Mouse (Mus musculus): Measurements from ENCODE around the gene Gm20388. TPM values are rescaled to one million over a fixed set of nuclear protein-coding genes. Genes with fewer than 3 reads are reported as not detected.

Gene Gm20388
- polyA plus RNA-seq, 1 experiment = 23.9 TPM

DNA sequence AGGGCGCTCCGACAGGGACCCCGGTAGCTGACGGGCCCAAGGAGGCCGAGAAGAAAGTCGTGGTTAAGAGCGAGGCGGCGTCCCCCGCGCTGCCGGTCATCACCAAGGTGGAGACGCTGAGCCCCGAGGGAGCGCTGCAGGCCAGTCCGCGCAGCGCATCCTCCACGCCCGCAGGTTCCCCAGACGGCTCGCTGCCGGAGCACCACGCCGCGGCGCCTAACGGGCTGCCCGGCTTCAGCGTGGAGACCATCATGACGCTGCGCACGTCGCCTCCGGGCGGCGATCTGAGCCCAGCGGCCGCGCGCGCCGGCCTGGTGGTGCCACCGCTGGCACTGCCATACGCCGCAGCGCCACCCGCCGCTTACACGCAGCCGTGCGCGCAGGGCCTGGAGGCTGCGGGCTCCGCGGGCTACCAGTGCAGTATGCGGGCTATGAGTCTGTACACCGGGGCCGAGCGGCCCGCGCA is 1206.6 kb downstream of the Gm20388 start:
- Histone ChIP-seq H3K27ac (ENCODE audit: insufficient read depth, low read length) (no peak overlapping the region), H3K4me1 (ENCODE audit: control insufficient read depth, insufficient read depth, low read length) (no peaks in the 10 kb centered on the region), H3K4me3 (ENCODE audit: insufficient read depth, low read length) (no peak overlapping the region)
- TF ChIP-seq CTCF (IDR thresholded peaks at IDR 0.05; ENCODE audit: extremely low read depth, insufficient read depth, low read length) = no peak
- TF ChIP-seq POLR2A (IDR thresholded peaks at IDR 0.05; ENCODE audit: extremely low read depth, insufficient read depth, low read length) = no peak

DNA sequence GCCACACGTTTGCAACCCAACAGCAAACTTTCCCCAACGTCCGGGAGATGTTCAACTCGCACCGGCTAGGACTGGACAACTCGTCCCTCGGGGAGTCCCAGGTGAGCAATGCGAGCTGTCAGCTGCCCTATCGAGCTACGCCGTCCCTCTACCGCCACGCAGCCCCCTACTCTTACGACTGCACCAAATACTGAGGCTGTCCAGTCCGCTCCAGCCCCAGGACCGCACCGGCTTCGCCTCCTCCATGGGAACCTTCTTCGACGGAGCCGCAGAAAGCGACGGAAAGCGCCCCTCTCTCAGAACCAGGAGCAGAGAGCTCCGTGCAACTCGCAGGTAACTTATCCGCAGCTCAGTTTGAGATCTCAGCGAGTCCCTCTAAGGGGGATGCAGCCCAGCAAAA is 1207.3 kb downstream of the Gm20388 start:
- Histone ChIP-seq H3K27ac (ENCODE audit: insufficient read depth, low read length) (no peak overlapping the region), H3K4me3 (ENCODE audit: insufficient read depth, low read length) (no peak overlapping the region), H3K4me1 (ENCODE audit: control insufficient read depth, insufficient read depth, low read length) (no peaks in the 10 kb centered on the region)
- TF ChIP-seq CTCF (IDR thresholded peaks at IDR 0.05; ENCODE audit: extremely low read depth, insufficient read depth, low read length) (no peak), POLR2A (IDR thresholded peaks at IDR 0.05; ENCODE audit: extremely low read depth, insufficient read depth, low read length) (no peak)

DNA sequence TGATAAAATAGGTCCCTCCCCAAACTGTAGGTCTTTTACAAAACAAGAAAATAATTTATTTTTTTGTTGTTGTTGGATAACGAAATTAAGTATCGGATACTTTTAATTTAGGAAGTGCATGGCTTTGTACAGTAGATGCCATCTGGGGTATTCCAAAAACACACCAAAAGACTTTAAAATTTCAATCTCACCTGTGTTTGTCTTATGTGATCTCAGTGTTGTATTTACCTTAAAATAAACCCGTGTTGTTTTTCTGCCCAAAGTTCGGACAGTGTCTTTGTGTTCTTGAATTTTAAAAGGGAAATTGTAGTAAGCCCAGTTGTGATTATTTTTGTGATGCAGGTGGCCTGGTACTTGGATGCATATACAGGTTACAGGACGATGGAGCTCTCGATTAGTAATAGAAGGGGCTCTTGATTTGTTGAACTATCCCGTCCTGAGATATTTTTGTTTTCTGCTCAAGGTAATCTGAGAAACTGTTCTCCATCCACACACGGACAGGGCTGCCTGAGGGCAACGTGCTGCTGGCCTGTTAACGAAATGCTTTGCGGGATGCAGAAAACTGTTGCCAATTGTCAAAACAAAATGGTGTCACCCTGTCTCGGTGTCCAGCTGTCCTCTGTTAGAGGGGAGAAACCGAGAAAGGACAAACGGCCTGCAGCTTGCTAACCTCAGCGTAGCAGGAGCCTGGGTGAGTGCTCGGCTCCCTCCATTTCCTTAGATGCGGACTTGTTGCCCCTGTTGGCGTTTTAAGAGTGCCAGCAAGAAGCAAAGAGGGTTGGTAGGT is 1208.2 kb downstream of the Gm20388 start:
- no peaks in the 10 kb centered on the region for H3K4me1 ChIP-seq (ENCODE audit: control insufficient read depth, insufficient read depth, low read length)
- no peak for TF ChIP-seq CTCF (IDR thresholded peaks at IDR 0.05; ENCODE audit: extremely low read depth, insufficient read depth, low read length)
- no peak for TF ChIP-seq POLR2A (IDR thresholded peaks at IDR 0.05; ENCODE audit: extremely low read depth, insufficient read depth, low read length)
- H3K27ac ChIP-seq (ENCODE audit: insufficient read depth, low read length) = no peak overlapping the region
- no peak overlapping the region for H3K4me3 ChIP-seq (ENCODE audit: insufficient read depth, low read length)

DNA sequence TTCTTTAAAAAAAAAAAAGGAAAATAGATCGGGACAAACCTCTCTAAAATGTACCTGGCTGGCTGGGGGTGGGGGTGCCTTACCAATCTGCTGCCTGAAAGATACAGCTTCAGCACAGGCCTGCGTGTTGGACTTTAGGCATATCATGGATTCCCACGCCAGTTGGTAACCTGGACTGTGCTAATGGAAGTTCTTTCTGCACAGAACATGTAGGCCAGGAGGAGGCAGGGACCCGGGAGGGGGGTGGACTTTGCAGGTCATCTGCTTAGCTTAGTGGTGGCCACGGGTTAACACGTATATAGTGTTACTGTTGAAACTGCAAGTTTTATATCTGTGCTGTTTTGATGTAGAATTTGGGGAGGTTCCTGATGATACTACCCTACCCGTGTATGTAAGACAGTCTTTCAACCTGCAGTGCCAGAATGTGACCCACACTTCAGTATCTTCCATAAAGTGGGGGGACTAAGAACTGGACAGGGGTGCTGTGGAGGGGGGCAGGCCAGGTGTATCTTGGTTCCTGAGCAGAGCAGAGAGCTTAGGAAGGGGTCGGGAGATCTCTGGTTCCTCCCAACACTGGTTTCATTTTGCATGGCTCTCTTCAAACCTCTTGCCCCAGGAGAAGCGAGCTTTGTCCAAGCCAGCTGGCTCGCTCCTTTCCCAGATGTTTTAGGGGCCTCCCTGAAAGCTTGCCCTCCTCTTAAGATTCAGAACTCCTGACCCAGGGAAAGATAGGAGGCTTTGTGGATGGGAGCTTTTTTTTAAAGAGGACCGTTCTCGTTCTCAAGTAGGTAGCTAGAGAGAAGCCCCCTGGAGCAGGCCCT is 1209.2 kb downstream of the Gm20388 start:
- TF ChIP-seq CTCF (IDR thresholded peaks at IDR 0.05; ENCODE audit: extremely low read depth, insufficient read depth, low read length) (no peak), POLR2A (IDR thresholded peaks at IDR 0.05; ENCODE audit: extremely low read depth, insufficient read depth, low read length) (no peak)
- no peak overlapping the region for H3K27ac ChIP-seq (ENCODE audit: insufficient read depth, low read length)
- H3K4me1 ChIP-seq (ENCODE audit: control insufficient read depth, insufficient read depth, low read length) = no peaks in the 10 kb centered on the region
- H3K4me3 ChIP-seq (ENCODE audit: insufficient read depth, low read length) = no peak overlapping the region

DNA sequence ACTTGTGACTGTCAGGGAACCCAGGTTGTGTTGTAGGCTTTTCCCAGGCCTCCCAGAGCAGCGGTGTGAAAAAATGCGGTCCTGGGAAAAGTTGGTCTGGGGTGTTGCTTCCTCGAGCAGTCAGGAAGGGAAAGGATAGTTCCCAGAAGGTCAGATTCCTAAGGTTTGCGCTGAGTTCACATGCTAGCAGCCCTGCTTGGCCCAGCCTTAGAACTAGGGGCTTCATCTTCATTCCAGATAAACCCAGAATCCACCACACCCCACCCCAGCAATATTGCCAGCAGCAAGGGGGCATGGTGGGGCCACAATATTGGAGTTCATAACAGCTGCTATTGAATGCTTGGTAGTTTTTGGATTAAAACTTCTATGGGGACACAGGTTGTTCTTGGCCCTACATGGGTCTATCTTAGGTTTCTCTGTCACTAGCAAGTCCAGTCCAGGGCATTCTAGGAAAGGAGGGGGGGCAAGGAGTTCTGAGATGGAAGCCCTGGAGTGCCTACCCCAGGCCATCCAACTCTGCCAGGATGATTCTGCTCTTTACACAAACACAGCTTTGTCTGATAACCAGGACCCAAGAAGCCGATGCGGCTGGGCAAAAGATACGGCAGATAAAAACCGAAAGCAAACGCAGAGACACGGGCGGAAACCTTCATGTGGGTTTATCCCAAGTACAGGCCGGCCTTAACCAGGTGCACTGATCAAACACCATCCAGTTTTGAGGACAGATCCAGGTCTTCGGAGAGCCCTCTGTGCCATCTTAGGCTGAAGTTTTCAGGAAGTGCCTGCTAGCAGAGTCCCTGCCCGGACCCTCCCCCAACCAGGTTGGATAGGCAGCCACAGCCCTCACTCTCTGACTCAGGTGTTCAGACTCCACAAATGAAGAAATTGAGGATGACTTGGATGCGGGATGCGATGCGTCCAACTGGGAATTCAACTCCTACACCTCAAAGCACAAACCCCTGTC is 1210.1 kb downstream of the Gm20388 start:
- TF ChIP-seq POLR2A (IDR thresholded peaks at IDR 0.05; ENCODE audit: extremely low read depth, insufficient read depth, low read length) (no peak), CTCF (IDR thresholded peaks at IDR 0.05; ENCODE audit: extremely low read depth, insufficient read depth, low read length) (no peak)
- H3K27ac ChIP-seq (ENCODE audit: insufficient read depth, low read length) = no peak overlapping the region
- no peaks in the 10 kb centered on the region for H3K4me1 ChIP-seq (ENCODE audit: control insufficient read depth, insufficient read depth, low read length)
- H3K4me3 ChIP-seq (ENCODE audit: insufficient read depth, low read length) = no peak overlapping the region; the same call in 1 of the 2 replicates

DNA sequence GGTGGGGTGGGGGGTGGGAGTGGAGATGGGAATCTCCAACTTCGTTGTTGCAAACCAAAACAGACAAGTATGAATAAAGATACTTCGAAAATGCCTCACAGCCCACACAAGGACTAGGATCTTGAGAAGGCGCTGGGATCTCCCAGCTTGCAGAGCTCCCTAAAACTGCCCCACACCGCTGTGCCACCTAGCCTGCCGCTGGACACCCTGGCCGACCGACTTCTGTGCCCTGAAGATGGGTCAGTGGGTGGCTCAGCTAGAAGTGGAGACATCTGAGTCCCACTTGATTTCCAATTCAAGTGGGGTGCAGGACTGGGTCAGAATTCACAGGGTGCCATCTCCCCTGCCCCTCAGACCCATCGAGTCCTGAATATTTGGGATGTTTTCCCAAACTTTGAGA is 1211.1 kb downstream of the Gm20388 start:
- Histone ChIP-seq H3K4me3 (ENCODE audit: insufficient read depth, low read length) (no peak overlapping the region), H3K27ac (ENCODE audit: insufficient read depth, low read length) (no peak overlapping the region), H3K4me1 (ENCODE audit: control insufficient read depth, insufficient read depth, low read length) (no peaks in the 10 kb centered on the region)
- TF ChIP-seq POLR2A (IDR thresholded peaks at IDR 0.05; ENCODE audit: extremely low read depth, insufficient read depth, low read length) (no peak), CTCF (IDR thresholded peaks at IDR 0.05; ENCODE audit: extremely low read depth, insufficient read depth, low read length) (no peak)

DNA sequence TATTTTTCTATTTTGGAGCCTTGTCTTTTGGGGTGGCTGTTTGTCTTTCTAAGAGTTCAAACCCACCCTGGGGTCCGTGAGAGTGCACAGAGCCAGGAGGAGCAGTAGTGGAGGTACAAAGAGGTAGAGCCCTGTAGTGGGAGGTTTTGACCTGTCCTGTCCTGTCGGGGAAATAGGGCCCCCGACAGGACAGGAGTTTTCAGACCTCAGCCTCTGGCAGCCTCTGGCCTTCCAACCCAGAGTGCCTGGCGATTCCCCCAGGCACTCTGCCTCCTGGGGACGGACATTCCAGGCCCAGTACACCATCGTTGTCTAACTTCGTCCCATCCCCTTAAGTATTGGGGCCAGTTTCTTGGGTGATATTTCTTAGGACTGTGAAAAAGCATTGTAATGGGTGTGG is 1211.7 kb downstream of the Gm20388 start:
- Histone ChIP-seq H3K27ac (ENCODE audit: insufficient read depth, low read length) (no peak overlapping the region), H3K4me3 (ENCODE audit: insufficient read depth, low read length) (no peak overlapping the region), H3K4me1 (ENCODE audit: control insufficient read depth, insufficient read depth, low read length) (no peaks in the 10 kb centered on the region)
- TF ChIP-seq CTCF (IDR thresholded peaks at IDR 0.05; ENCODE audit: extremely low read depth, insufficient read depth, low read length) = no peak
- no peak for TF ChIP-seq POLR2A (IDR thresholded peaks at IDR 0.05; ENCODE audit: extremely low read depth, insufficient read depth, low read length)

DNA sequence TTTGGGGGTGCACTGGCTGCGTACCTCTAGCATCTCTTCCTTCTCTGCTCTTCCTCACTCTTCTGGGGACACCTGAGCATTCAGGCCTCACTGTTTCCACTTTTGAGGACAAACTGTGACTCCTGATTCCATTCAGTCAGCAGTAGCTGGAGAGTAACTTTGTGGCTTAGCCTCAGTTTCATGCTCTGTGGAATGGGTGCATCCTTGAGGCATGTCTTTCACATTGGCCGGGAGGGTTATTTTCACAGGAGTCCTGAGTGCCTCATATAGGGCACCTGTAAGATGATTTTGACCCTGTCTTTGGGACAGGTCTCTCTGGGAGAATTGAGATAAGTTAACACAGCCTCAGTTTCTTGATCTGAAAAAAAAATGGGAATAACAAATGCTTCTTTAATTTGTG is 1212.5 kb downstream of the Gm20388 start:
- Histone ChIP-seq H3K27ac (ENCODE audit: insufficient read depth, low read length) (no peak overlapping the region), H3K4me3 (ENCODE audit: insufficient read depth, low read length) (no peak overlapping the region), H3K4me1 (ENCODE audit: control insufficient read depth, insufficient read depth, low read length) (no peaks in the 10 kb centered on the region)
- TF ChIP-seq POLR2A (IDR thresholded peaks at IDR 0.05; ENCODE audit: extremely low read depth, insufficient read depth, low read length) (no peak), CTCF (IDR thresholded peaks at IDR 0.05; ENCODE audit: extremely low read depth, insufficient read depth, low read length) (no peak)

Data from cortical plate, adult 2 months (tissue).